Mouse (Mus musculus) liver, embryonic 18 days (tissue): Measurements from ENCODE around the gene BC030867. TPM values are rescaled to one million over a fixed set of nuclear protein-coding genes. Genes with fewer than 3 reads are reported as not detected.

ENCODE experiments used
- polyA plus RNA-seq: library from polyadenylated mRNA; depleted of rRNA; stranded (reverse); fragments of >200 nt; gene quantifications from 2 replicates; pipeline ENCODE4 v1.2.3, GENCODE M21; 2012; rRNA removed

Gene BC030867
- polyA plus RNA-seq: 4.9 and 5.0 TPM in 2 replicates

DNA sequence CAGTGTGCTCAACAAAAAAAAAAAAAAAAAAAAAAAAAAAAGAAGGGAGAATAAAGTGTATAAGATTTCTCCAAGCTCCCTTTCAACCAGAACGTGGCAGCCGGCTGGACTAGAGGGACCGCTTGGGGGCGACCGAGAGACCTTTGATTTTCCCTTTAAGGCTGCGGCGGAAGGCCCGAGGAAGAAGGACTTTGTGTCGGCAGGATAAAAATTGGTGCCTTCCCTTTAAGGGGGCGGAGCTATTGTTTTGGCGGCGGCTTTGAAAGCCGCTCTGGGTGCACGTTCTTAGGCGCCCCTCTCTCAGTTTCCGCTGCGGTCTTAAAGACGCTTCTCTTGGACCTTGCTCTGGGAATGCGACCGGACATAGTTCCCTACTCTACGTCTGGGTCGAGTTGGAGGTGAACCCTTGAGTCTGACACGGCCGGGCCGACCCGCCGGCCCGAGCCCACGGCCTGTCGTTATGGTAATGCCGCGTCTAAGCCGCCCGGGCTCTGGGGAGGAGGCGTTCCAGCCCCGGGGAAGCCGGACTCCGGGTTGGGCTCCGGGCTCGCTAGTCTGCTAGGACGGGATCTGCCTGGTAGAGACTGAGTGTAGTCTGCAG is at the start of gene BC030867:
Gene BC030867 (plus strand): TSS at position 253 of the 601 bp plus-strand sequence.

GRCm38 (mm10) chr11:102230006-102230741 is 18.5 kb upstream of the BC030867 start, which contains the start of gene Hdac5:
Hdac5 (minus strand) TSS chr11:102230166.

DNA sequence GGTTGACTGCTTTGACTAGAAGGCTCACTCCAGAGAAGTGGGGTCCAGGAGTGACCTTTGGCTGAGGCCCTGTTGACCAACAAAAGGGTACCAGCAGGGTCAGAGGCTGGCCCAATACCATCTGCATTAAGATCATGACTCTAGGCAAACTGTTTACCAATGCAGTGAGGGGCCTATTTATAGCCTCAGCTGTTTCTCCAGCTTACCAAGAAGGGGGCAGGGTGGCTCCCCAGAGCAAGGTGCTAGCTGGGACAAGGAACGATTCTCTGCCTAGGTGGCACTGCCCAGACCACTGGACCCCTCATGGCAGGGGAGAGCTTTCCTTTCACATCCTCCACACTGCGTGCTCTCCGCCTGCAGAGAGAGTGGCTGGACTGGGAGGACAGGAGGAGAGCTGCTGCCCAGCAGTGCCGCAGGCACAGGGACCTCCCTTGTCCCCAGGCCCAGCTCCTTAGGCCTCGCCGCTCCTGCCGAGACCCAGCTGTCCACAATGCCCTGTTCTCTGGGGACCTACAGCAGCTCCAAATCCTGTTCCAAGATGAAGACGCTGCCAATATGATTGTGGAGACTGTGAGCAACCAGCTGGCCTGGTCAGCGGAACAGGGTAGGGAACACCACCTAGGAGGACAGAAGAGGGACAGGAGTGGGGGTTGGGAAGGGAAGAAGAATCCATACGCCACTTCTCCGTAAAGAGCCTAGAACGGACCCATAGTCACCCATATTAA is 20.0 kb downstream of the BC030867 start, which contains the start of gene Asb16:
Gene Asb16 (plus strand): TSS at position 224 of the 725 bp plus-strand sequence.

GRCm38 (mm10) chr11:102284501-102285094 is 35.9 kb downstream of the BC030867 start, which contains the start of gene Tmub2:
Tmub2 (plus strand) TSS chr11:102284931.

DNA sequence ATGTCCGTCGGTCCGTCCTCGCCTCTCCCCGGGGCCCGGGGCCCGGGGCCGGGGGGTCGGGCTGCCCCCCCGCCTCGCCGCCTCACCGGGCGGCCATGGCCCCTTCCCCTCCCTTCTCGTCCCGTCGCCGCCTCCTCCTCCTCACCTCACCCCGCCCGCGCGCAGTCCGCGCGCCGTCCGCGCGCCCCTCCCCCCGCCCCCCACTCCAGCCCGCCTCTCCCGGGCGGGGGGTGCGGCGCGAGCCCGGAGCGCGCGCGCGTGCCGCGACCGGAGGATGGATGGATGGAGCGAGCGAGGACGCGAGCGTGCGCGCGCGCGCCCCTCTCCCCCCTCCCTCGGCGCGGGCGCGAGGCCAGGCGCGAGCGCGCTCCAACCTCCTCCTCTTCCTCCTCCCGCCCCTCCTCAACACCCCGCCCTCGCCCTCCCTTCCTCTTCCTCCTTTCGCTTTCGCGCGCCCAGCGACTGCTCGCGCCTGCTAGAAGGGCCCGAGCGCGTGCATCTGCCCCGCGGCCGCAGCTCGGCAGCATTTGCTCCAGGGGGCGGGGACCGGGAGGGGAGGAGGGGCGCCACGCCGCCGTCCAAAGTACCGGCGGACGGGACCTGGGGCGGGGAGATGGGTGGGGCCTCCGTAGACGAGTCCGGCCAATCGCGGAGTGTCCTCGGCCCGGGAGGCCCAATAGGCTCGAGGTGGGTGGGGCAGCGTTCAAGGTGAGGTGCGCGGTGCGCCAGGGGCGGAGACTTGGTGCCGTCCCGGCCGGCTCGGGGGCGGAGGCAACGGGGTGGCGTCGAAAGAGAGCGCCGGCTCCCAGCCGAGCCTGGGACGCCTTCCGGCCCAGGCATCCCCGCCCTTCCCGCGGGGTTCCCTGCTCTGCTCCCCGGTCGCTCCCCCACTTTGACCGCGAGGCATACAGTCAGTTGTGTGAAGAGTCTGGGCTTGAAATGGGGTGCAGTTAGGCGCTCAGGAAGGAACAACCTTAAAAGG is 48.1 kb downstream of the BC030867 start, which contains the start of gene Atxn7l3:
Gene Atxn7l3 (minus strand): TSS at position 141 of the 982 bp plus-strand sequence.

Other genes with a start within 250 kb of the BC030867 start
- gene Mpp3, start 220.4 kb upstream of the BC030867 start, polyA plus RNA-seq: 0.62 and 1.1 TPM in 2 replicates
- gene Cd300lg, start 207.4 kb upstream of the BC030867 start, polyA plus RNA-seq: 1.4 and 1.5 TPM in 2 replicates
- 3.7 and 4.3 TPM in 2 replicates for gene Mpp2, start 160.4 kb upstream of the BC030867 start, polyA plus RNA-seq
- gene Ppy, start 147.6 kb upstream of the BC030867 start, polyA plus RNA-seq: 0.19 TPM in 1 of 2 replicates, not detected in the other
- 0.61 and 1.6 TPM in 2 replicates for gene Pyy, start 141.1 kb upstream of the BC030867 start, polyA plus RNA-seq
- gene Nags, start 103.4 kb upstream of the BC030867 start, polyA plus RNA-seq: 24.4 and 27.6 TPM in 2 replicates
- 6.8 and 7.4 TPM in 2 replicates for gene Tmem101, start 92.5 kb upstream of the BC030867 start, polyA plus RNA-seq
- gene Lsm12, start 63.6 kb upstream of the BC030867 start, polyA plus RNA-seq: 11.3 and 13.1 TPM in 2 replicates
- 9.6 and 11.1 TPM in 2 replicates for gene G6pc3, start 59.3 kb upstream of the BC030867 start, polyA plus RNA-seq
- gene Hdac5, start 18.7 kb upstream of the BC030867 start, polyA plus RNA-seq: 23.1 and 27.8 TPM in 2 replicates
- 0.20 and 0.26 TPM in 2 replicates for gene Asb16, start 19.9 kb downstream of the BC030867 start, polyA plus RNA-seq
- gene Tmub2, start 36.0 kb downstream of the BC030867 start, polyA plus RNA-seq: 21.9 and 22.2 TPM in 2 replicates
- 10.8 and 12.7 TPM in 2 replicates for gene Atxn7l3, start 47.7 kb downstream of the BC030867 start, polyA plus RNA-seq
- 24.8 and 26.1 TPM in 2 replicates for gene Ubtf, start 70.9 kb downstream of the BC030867 start, polyA plus RNA-seq
- gene Slc4a1, start 117.3 kb downstream of the BC030867 start, polyA plus RNA-seq: 295 and 300 TPM in 2 replicates
- 0.50 and 0.54 TPM in 2 replicates for gene Rundc3a, start 144.5 kb downstream of the BC030867 start, polyA plus RNA-seq
- gene Slc25a39, start 159.1 kb downstream of the BC030867 start, polyA plus RNA-seq: 199 and 201 TPM in 2 replicates
- gene Grn, start 181.4 kb downstream of the BC030867 start, polyA plus RNA-seq: 54.1 and 57.5 TPM in 2 replicates
- 1.7 and 2.3 TPM in 2 replicates for gene Fam171a2, start 198.8 kb downstream of the BC030867 start, polyA plus RNA-seq
- 22.7 and 27.8 TPM in 2 replicates for gene Itga2b, start 221.2 kb downstream of the BC030867 start, polyA plus RNA-seq